Mouse (Mus musculus) 3134 (cell line): ENCODE data around the gene Zfp759.
"Not testable (repeated sequence)": the region's sequence is repeated elsewhere in the genome, so short reads cannot be mapped to it uniquely, and the experiment has no call there.

Experiments used
- DNase-seq: peaks from one replicate; pipeline ENCODE4 v3.0.0-alpha.2; 2011; ENCODE audit warnings: low spot score; ENCODE audit not compliant: insufficient read length; ENCODE audit errors: extremely low read depth

Zfp759 gene

DNA sequence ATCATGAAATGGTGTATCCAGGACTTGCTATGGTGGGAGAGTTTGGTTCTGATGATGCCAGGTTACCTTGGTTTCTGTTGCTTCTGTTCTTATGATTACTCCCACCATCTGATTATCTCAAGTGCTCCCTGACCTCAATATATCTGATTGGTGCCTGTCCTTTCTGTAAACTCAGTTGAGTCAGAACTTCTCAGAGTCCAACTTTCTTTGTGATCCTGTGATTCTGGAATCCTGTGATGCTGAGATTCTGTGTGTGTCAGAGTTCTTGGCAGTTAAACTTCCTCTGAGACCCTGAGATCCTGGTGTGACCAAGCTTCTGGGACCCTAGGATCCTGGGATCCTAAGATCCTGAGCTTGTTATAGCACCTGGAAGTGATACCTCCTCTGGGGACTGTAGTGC lies at the start of gene Zfp759:
Gene Zfp759, plus strand, starts transcription at position 301 of the 400 bp plus-strand sequence.
- DNase-seq, result not testable (repeated sequence)

DNA sequence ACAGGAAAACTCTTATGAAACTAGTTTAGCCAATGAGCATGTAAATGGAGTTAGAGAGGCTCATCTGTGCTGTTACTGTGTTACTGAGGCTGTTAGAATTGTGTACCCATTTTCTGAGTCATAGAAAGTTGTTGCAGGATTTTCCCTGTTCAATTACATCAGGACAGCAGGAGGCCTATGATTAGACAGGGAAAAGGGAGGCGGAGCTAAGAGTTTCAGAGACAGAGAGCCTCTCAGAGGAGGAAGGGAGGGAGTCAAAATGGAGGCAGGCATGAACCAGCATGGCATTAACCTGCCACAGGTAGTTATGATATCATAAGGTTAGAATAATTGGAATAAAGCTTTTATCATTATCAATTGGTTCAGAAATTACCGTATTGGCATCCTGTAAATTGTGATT lies 48.7 kb upstream of the Zfp759 start:
- DNase-seq, result no peak

DNA sequence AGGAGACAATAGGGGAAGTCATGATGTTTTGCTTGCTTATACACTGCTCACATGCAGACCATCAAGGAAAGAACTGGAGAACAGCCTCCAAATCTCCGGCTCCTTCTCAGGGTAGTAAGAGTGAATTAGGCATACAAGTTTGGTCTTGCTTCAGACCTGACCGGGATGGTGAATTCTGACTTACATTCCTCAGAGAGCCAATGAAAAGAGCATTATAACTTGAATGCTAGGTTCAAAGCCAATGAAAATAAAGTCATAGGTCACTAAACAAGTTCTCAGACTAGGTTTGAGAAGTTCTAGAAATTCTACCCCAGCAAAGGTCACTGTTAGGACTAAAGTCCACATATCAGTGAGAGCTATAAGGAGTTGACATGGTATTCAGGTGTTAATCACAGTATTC lies 44.2 kb upstream of the Zfp759 start:
- DNase-seq, result no peak

DNA sequence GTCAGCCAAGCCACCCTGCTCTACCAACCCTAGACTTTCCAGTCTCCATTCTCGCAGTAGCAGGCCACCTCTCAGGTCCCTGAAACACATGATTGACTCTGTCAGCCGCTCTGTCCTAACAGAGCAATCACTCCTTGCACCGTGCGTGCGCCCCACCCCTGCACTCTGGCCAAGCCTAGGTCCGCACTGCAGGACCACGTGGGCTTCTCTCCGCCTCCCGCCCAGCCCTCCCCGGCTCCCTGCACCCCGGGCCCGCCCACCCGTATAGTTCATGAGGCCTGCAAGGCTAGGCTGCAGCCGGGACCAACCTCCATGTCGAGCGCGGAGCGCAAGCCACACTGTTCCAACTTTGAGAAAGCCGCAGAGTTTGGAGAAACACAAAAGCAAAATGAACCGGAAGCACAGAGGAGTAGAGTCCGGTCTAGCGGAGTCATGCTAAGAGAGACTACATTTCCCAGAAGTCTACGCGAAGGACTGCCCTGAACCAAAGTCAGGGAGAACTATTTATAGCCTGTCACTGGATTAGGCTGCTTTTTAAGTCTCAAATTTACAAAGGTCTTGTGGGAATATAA lies 40.2 kb upstream of the Zfp759 start:
- peak; percentile 84 for DNase-seq

DNA sequence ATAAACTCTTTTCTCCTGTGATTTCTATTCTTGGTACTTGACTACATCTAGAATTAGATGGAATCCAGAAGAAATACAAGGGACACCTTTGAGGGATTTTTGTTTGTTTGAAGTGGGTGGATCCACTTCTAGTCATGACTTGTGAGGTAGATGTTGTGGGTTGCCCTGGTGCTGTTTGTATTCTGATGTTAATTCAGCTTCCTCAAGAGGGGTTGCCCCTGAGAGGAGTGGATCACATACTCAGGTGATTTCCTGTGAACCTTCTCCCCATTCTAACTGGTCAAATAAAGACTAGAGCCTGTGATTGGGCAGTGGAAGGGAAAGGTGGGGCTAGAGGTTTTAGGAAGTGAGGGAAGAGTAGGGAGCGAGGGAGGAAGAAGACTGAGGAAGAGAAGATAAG lies 39.5 kb upstream of the Zfp759 start:
- no peak for DNase-seq

DNA sequence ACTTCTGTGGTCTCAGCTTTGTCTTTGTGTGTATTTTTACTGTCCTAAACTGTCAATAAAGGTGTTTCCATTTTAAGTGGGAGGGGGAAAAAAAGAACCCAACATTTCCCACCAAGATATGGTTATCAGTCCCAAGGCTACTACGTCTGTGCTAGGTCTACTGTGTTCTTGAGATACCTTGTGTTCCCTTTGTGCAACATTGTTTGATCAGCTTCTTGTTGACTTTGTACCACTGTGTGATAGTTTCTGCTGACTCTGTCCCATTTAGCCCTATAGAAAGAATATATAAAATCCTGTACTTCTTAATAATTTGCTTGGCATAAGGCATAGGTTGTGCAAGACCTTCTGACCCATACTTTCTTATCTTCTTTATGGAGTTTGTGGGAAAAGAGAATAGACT lies 31.3 kb upstream of the Zfp759 start:
- DNase-seq, result no peak

DNA sequence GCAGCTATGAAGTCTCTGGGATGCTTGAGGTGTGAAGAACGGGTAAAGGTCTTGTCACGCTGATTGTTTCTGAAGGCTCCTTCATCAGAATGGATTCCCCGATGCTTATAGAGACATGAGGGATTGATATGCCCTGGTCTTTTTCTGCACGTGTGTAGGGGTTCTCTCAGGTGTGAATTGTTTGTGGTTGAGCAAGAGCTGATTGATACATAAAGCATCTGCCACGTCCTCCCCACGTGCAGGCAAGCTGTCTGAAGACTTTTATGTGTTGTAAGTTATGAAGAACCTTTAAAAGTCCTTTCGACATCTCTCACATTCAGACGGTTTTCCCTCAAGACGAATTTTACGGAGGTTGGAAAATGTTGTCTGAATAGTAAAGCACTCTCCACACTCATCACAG lies 23.6 kb upstream of the Zfp759 start, which contains the start of gene Zfp708:
Gene Zfp708, minus strand, starts transcription at position 101 of the 400 bp plus-strand sequence.
- no peak for DNase-seq

DNA sequence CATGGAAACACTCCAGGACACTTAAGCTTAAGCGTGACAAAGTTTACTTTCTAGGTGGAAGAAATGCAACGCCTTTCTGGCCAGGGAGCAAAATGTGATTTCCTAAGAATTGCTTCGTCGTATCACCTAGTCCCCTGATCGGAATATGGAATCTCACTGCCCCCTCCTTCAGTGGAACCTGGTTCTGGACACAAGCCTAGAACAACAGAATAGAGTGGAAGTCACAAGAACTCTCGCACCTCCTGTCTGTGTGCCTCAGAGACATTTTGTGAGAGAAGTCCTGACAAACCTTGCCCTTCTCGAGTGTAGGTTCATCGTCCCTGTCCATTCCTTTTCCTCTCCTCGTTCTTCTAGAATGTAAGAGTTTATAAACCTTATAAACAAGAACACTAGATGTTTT lies 13.8 kb upstream of the Zfp759 start:
- DNase-seq, result no peak

DNA sequence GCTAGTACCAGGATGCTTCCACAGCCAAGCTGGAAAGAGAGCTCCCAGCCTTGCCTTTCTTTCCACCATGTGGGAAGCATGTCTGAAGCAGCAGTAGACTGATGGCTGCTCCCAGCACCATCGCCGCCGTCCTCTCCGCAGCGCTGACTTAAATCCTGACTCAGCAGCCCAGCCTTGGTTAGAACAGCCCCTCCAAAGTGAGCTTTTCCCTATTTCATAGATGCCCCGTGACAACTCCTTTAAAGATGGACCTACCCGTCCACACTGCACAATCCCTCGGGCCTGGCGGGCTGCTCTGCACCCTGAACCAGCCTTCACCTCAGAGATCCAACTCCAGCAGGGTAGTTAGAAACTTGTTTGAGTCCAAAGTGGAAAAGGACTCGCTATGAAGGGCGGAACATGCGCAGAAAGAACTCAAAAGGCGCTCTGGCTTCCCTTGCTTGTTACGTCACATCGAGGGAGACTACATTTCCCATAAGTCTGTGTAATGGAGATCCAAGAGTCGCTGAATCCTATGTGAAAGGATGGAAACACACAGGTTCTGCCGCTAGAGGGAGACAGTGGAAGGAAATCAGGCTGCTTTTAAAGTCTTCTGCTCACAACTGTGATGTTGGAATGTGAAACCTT lies 13.2 kb upstream of the Zfp759 start, which contains the start of gene Gm28557:
Gene Gm28557, minus strand, starts transcription at position 411 of the 627 bp plus-strand sequence.
- DNase-seq, result peak; percentile 77

DNA sequence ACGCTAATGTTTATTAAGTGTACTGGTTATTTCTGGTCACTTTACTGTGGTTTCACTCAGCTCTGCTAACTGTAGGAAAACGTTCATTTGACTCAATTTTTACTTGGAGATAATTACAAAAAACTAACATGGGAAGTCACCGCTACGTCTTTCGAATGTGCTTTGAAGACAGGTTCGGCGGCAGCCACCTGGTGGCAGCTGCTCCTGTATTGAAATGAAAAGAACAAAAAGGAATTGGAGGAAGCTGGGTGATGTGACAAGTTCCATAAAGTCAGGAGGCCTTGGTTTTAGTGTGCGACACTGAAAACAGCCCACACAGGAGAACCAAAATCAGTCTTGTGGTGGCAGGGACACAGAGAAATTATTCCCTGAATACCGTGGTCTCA lies 12.6 kb upstream of the Zfp759 start:
- DNase-seq, result no peak

DNA sequence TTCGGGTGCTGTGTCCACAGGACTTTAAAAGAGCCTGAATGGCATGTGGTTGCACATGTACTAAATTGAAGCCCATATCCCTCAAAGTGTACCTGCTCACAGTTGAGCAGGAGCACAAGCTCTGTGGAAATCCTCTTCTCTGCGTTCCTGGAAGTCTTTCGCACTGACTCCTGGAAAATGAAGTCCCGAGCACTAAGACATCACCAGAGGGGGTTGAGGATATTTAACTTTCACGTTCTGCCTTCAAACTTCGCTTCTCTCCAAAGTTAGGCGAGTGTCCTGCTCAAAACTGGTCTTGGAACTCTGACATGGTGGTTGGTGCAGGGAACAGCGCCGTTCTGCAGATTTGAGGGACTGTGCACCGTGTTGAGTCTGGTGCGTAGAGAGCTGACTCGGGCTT lies 9.4 kb upstream of the Zfp759 start:
- no peak for DNase-seq

DNA sequence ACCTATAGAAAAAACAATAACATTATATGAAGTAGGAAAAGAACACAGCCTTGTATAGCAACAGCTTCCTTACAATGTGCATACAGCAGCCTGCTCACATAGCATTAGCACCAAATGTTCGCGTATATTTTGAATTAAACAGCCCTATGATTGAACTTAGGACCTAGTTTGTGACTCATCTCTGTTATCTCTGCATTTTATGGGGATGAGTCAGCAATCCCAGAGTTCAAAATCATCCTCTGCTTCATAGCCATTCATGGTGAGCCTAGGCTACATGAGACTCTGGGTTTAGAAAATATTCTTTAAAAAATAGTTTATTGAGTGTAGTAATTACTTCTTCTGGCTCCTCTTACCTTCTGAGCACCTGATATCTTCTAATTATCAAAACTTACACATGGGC lies 8.2 kb upstream of the Zfp759 start:
- DNase-seq, result no peak

DNA sequence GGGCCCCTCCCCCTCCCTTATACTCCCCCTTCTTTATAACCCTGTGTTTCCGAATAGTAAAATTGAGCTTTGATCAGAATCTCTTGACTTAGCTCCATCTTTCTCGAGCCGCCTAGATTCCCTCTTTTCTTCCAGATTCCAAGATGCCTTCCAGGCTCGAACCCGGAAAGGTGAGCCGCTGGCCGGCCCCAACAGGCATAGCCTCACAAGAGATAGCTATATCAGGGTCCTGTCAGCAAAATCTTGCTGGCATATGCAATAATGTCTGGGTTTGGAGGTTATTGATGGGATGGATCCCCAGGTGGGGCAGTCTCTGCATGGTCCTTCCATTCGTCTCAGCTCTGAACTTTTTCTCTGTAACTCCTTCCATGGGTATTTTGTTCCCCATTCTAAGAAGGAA lies 5.3 kb upstream of the Zfp759 start, which contains the start of gene Rslcan18:
Gene Rslcan18, minus strand, starts transcription at position 101 of the 400 bp plus-strand sequence.
- not testable (repeated sequence) for DNase-seq

DNA sequence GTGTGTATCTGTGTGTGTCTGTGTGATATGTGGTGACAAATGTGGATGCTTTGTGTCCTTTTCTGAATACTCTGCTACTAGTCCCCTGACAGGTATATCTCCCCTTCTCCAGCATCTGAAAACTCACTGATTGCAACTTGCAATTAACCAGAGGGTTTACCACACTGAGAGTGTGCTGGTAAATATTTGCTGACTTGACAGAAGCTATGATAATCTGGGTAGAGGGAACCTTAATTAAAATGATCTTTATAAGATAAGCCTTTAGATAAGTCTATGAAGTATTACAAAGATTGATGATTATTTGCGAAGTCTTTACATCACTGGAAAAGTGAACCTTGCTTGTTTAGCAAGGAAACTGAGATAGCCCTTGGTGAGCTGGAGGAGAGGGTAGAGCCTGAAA lies 3.0 kb downstream of the Zfp759 start:
- DNase-seq, result no peak

DNA sequence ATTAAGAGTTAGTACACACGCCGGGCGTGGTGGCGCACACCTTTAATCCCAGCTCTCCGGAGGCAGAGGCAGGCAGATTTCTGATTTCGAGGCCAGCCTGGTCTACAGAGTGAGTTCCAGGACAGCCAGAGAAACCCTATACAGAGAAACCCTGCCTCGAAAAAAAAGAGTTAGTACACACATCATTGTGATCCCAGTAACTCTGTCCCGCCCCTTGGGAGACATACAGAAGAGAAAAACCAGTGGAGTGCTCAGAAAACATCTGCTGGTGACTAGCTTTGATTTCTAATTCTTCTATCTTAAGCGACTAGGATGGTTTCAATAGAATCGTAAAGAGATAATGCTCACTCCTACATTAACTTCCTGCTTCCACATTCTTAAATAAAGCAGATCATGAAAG lies 6.0 kb downstream of the Zfp759 start:
- DNase-seq, result not testable (repeated sequence)

DNA sequence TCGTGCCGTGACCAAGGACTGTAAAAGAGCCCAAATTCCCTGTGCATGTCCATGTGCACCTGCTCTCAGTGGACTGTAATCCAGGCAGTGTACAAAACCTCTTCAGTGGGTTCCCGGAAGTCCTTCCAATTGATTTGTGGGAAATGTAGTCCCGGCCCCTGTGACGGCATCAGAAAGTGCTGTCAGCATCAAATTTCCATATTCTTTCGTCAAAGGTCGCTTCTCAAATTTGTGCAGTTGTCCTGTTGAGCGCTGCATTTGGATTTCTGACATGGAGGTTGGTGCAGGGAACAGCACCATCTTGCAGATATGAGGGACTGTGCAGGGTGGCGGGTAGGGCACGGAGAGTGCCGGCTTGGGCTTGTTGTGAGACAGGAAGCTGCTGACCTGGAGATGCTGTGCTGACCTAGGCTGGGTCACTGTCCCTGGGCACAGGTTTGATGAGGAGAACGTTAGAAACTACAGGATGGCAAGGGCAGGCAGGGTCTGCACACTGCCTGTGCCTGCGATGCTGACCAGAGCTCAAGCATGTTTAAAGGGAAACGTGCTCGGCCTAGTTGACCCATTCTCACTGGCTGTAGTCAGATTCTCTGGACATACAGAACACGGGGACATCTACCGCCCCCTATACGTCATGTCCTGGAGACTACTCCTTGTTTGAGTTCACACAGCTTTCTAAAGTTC lies 6.7 kb downstream of the Zfp759 start:
- DNase-seq, result peak; percentile 69

DNA sequence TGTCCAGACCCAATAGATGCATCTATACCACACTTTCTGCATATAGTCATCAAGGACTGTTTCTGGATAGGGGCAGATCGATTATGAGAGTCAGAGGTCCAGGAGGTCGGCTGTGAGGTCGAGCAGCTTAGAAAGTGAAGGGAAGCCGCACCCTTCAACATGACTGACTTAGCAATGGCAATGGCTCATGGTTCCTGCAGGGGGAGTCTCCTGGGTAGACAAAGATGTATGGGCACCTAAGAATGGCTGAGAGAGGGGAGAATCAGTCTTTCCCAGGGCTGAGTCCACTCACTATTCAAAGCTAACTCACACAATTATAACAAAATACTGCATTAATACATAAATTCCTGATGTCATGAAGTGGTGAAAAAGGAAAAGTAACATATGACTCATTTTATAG lies 44.7 kb downstream of the Zfp759 start:
- DNase-seq, result not testable (repeated sequence)

DNA sequence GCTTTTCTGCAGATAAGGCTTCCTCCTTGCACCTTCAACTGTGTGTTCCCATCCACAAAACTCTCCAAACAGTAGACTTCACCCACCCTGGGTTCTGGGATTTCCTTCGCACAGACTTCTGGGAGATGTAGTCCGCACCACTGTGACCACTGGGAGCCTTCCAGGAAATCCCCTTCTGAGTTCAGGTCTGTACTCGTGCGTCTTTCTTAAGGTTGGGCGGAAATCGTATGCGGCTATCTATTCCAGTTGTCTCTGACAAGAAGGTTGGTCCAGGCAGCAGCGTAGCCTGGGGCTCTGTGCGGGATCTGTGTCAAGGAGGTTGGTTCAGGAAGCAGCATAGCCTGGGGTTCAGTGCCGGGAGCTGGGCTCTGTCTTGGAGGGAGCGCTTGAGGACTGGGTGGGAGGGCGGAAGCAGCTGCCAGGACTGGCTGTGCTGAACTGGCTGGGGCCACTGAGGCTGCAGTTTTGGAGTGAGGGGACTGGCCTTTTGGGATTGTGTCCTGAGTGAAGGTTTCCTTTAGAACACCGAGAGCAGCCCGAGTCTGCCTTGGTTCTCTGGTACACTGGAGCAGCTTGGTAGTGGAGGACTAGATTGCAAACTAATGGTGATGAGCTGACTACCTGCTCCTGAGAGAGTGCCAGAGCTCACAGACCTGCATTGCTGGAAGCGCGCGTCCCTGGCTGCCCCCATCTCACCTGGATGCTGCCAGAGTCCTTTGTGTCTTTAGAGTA lies 51.7 kb downstream of the Zfp759 start, which contains the start of gene Rsl1:
Gene Rsl1, plus strand, starts transcription at position 192 of the 732 bp plus-strand sequence.
- peak; percentile 57 for DNase-seq

DNA sequence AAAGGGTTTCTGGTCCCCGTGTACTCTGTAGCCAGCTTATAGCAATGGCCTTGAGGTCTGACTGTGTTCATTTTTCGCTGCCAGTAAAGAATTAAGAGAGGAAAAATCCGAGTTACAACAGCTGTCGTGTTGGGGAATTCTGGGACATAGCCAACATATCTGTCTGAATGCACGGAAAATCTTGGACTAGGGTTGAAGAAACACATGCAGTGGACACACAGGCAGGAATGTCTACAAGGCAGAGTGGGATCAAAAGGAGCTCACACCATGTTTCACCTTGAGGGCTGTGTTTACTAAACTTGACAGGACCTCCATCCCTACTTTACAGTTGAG lies 52.2 kb downstream of the Zfp759 start:
- DNase-seq, result no peak
